Mouse (Mus musculus): ENCODE results near the gene Ppif. TPM values are rescaled to one million over a fixed set of nuclear protein-coding genes. Genes with fewer than 3 reads are reported as not detected.

Gene Ppif
- total and polyA plus RNA-seq, 3 experiments, result 29.1 to 106 (median 52.9) TPM

DNA sequence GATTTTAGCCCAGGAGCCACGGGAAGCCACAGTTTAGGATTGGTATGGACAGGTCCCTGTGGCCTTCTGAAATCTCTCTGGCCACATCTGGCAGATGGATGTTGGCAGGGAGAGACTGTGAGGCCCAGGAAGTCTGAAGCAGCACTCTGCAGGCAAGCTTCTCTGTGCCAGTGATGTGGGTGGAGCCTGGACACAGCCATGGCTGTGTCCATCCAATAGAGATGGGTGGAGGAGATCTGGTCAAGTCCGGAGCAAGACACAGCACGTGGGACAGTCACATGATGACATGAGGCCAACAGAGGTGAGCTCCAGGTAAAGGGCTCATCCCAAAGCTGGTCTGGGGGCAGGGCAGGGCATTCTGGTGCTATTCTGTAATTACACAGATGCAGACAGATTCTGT is 47.3 kb downstream of the Ppif start:
- DNase-seq (ENCODE audit: extremely low read depth), result no peak
- Histone ChIP-seq H3K9ac (ENCODE audit: insufficient read depth, low read depth) (no peak overlapping the region), H3K9me3 (replicated peaks; ENCODE audit: low read length) (no peaks in the 10 kb centered on the region), H3K4me3 (replicated peaks in 1 of 3; ENCODE audit: low read depth in 2 of 3, low read length in 2 of 3, poor library complexity in 1 of 3) (no peak overlapping the region), H3K36me3 (replicated peaks in 1 of 2; ENCODE audit: control insufficient read depth in 1 of 2, insufficient read depth in 1 of 2, low read length in 1 of 2) (no peaks in the 10 kb centered on the region), H3K79me2 (replicated peaks; ENCODE audit: control insufficient read depth, extremely low read depth, insufficient read depth, poor library complexity, severe bottlenecking) (no peaks in the 10 kb centered on the region), H3K27me3 (replicated peaks) (peaks cover 36% of the 10 kb centered on the region), H3K4me1 (ENCODE audit: control insufficient read depth in 1 of 2, insufficient read depth in 2 of 2) (peaks cover 0 to 22% of the 10 kb centered on the region in 2 experiments; a peak in 2 of 4 replicates), H3K27ac (ENCODE audit: insufficient read depth, low read depth) (no peak overlapping the region), H3K4me2 (ENCODE audit: insufficient read depth, low read depth, poor library complexity, severe bottlenecking) (no peak overlapping the region)
- no peak for TF ChIP-seq UBTF (IDR thresholded peaks at IDR 0.05; ENCODE audit: low read depth, low read length)
- TF ChIP-seq NRF1 (IDR thresholded peaks at IDR 0.05; ENCODE audit: low read depth, low read length), result no peak
- TF ChIP-seq SMC3 (IDR thresholded peaks at IDR 0.05; ENCODE audit: low read depth, low read length), result no peak
- no peak for TF ChIP-seq ZKSCAN1 (IDR thresholded peaks at IDR 0.05; ENCODE audit: borderline replicate concordance, low read depth, low read length)
- no peak for TF ChIP-seq ZC3H11A (IDR thresholded peaks at IDR 0.05; ENCODE audit: low read depth, low read length)
- no peak for TF ChIP-seq POLR2A (IDR thresholded peaks at IDR 0.05; ENCODE audit: low read depth, low read length)
- TF ChIP-seq E2F4 (IDR thresholded peaks at IDR 0.05; ENCODE audit: insufficient replicate concordance, low read depth, low read length), result no peak
- no peak for TF ChIP-seq JUN (IDR thresholded peaks at IDR 0.05; ENCODE audit: insufficient read depth, low read depth, low read length)
- TF ChIP-seq TBP (conservative IDR thresholded peaks at IDR 0.05; ENCODE audit: low read depth, low read length), result no peak
- no peak for TF ChIP-seq ELF1 (IDR thresholded peaks at IDR 0.05; ENCODE audit: low read depth, low read length)
- no peak for TF ChIP-seq CHD2 (IDR thresholded peaks at IDR 0.05; ENCODE audit: low read length)
- TF ChIP-seq EP300 (IDR thresholded peaks at IDR 0.05; ENCODE audit: low read length), result no peak
- TF ChIP-seq CHD1 (IDR thresholded peaks at IDR 0.05; ENCODE audit: low read depth, low read length), result no peak
- no peak for TF ChIP-seq USF1 (IDR thresholded peaks at IDR 0.05; ENCODE audit: low read depth, low read length)
- TF ChIP-seq USF2 (conservative IDR thresholded peaks at IDR 0.05; ENCODE audit: low read depth, low read length), result no peak
- dilution Hi-C loops (cut with MboI; ENCODE audit: extremely low pct_ligation_motif_present, extremely low pct_unique_long_range_greater_than_20kb, low sequenced_read_pairs), result no loop called here
- in situ Hi-C loops (cut with MboI; ENCODE audit: low pct_ligation_motif_present, low pct_unique_long_range_greater_than_20kb, low sequenced_read_pairs), result no loop called here

- Histone ChIP-seq H3K9ac (ENCODE audit: insufficient read depth, low read depth) (no peak overlapping the region), H3K27ac (ENCODE audit: insufficient read depth, low read depth) (no peak overlapping the region), H3K27me3 (replicated peaks) (peaks cover 30% of the 10 kb centered on the region), H3K36me3 (replicated peaks in 1 of 2; ENCODE audit: control insufficient read depth in 1 of 2, insufficient read depth in 1 of 2, low read length in 1 of 2) (no peaks in the 10 kb centered on the region), H3K4me2 (ENCODE audit: insufficient read depth, low read depth, poor library complexity, severe bottlenecking) (no peak overlapping the region), H3K4me3 (replicated peaks in 1 of 3; ENCODE audit: low read depth in 2 of 3, low read length in 2 of 3, poor library complexity in 1 of 3) (no peak overlapping the region), H3K79me2 (replicated peaks; ENCODE audit: control insufficient read depth, extremely low read depth, insufficient read depth, poor library complexity, severe bottlenecking) (no peaks in the 10 kb centered on the region), H3K4me1 (ENCODE audit: control insufficient read depth in 1 of 2, insufficient read depth in 2 of 2) (peaks cover 5 to 28% of the 10 kb centered on the region in 2 experiments), H3K9me3 (replicated peaks; ENCODE audit: low read length) (no peaks in the 10 kb centered on the region)
- peak; percentile 24 for DNase-seq (ENCODE audit: extremely low read depth)
- in situ Hi-C loops (cut with MboI; ENCODE audit: low pct_ligation_motif_present, low pct_unique_long_range_greater_than_20kb, low sequenced_read_pairs), result no loop called here
- dilution Hi-C loops (cut with MboI; ENCODE audit: extremely low pct_ligation_motif_present, extremely low pct_unique_long_range_greater_than_20kb, low sequenced_read_pairs), result no loop called here
- TF ChIP-seq CTCF (conservative IDR thresholded peaks at IDR 0.05 in 1 of 2, IDR thresholded peaks at IDR 0.05 in 1 of 2; ENCODE audit: low read depth in 2 of 2, low read length in 2 of 2) (peak in 1 of 2 experiments; percentile 39; a peak in 2 of 4 replicates), RAD21 (IDR thresholded peaks at IDR 0.05; ENCODE audit: low read depth, low read length) (peak; percentile 10), ZKSCAN1 (IDR thresholded peaks at IDR 0.05; ENCODE audit: borderline replicate concordance, low read depth, low read length) (no peak), E2F4 (IDR thresholded peaks at IDR 0.05; ENCODE audit: insufficient replicate concordance, low read depth, low read length) (no peak), ZNF384 (IDR thresholded peaks at IDR 0.05; ENCODE audit: low read depth, low read length) (peak; percentile 80), POLR2A (IDR thresholded peaks at IDR 0.05; ENCODE audit: low read depth, low read length) (no peak), HCFC1 (IDR thresholded peaks at IDR 0.05; ENCODE audit: low read depth, low read length) (no peak), USF1 (IDR thresholded peaks at IDR 0.05; ENCODE audit: low read depth, low read length) (no peak), JUND (conservative IDR thresholded peaks at IDR 0.05; ENCODE audit: low read depth, low read length) (no peak), SIN3A (IDR thresholded peaks at IDR 0.05; ENCODE audit: low read length) (no peak), RCOR1 (conservative IDR thresholded peaks at IDR 0.05; ENCODE audit: low read depth, low read length) (no peak)
Measured at GRCm38 (mm10) chr14:25741840-25742367, 48.0 kb downstream of the Ppif start.
